Mouse (Mus musculus) lung, adult 2 months (tissue): ENCODE measurements around the gene Defa28. TPM values are rescaled to one million over a fixed set of nuclear protein-coding genes. Genes with fewer than 3 reads are reported as not detected.
"Not testable (repeated sequence)": the region's sequence is repeated elsewhere in the genome, so short reads cannot be mapped to it uniquely, and the experiment has no call there.

Source experiments
- DNase-seq: peaks from one replicate; pipeline ENCODE4 v3.0.0; 2022
- H3K4me1 ChIP-seq: fragments of 200-500 bp; 2 replicates; pipeline ENCODE4 v1.6.1; 2011; ENCODE audit warnings: low read length; ENCODE audit not compliant: control insufficient read depth, insufficient read depth
- H3K4me3 ChIP-seq: fragments of 200-500 bp; replicated peaks from 2 replicates; pipeline ENCODE3; 2011; ENCODE audit warnings: low read depth, mild to moderate bottlenecking, control low read depth, low read length; ENCODE audit errors: extremely low read depth
- WGBS: fragments of 180-500 bp; shearing (Covaris S2); methylation state at CpG from one replicate; pipeline ENCODE4 v1.1.7; 2018; 5-methylcytosine and 5-hydroxymethylcytosine counted together
- polyA plus RNA-seq: library from polyadenylated mRNA; depleted of rRNA; stranded (reverse); fragments of >200 nt; gene quantifications from 2 replicates; pipeline ENCODE4 v1.2.3, GENCODE M21; 2012; rRNA removed

Defa28 gene
- not detected in 2 replicates for polyA plus RNA-seq

DNA sequence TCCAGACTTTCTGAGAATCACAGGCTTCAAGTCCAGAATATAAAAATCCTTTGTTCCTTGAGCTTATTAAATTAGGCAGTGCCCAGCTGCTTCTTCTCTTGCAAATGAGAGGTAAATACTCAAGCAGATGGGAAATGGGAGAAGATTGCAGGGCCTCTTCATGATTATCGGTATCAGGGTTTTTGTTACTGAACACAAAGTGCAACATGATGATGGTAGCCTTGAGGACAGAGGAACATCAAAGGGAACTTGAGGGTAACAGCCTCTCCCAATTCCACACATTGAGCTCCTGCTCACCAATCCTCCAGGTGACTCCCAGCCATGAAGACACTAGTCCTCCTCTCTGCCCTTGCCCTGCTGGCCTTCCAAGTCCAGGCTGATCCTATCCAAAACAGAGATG lies at the start of gene Defa28:
TSS of gene Defa28 (plus strand) at position 301 of the 400 bp plus-strand sequence.
- H3K4me3 ChIP-seq, H3K4me1 ChIP-seq, DNase-seq: not testable (repeated sequence)
- WGBS: no CpG with 5 or more reads among the region's 1 CpGs

DNA sequence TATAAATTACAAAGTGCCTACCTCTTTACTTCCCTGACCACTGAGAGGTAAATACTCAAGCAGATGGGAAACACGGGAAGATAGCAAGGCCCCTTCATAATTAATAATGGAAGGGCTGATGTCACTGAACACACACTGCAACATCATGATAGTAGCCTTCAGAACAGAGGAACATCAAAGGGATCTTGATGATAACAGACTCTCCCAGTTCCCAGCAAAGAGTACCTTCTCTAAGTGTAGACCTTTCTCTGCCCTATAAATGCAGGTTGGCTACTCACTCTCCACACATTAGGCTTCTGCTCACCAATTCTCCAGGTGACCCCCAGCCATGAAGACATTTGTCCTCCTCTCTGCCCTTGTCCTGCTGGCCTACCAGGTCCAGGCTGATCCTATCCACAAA lies 17.7 kb upstream of the Defa28 start, which contains the start of gene Defa37:
TSS of gene Defa37 (plus strand) at position 301 of the 400 bp plus-strand sequence.
- not testable (repeated sequence) for H3K4me1 ChIP-seq, DNase-seq, H3K4me3 ChIP-seq
- WGBS: no CpG with 5 or more reads among the region's 1 CpGs

DNA sequence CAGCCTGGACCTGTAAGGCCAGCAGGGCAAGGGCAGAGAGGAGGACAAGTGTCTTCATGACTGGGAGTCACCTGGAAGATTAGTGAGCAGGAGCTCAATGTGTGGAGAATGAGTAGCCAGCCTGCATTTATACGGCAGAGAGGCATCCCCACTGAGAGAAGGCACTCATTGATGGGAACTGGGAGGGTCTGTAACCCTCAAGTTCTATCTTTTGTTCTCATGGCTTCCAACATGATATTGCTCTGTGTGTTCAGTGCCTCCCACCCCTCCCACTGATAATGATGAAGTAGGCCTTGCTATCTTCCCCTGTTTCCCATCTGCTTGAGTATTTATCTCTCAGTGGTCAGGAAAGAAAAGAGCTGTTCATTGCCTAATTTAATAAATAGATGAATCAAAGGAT lies 11.6 kb downstream of the Defa28 start, which contains the start of gene Gm7861:
TSS of gene Gm7861 (minus strand) at position 101 of the 400 bp plus-strand sequence.
- not testable (repeated sequence) for H3K4me3 ChIP-seq, H3K4me1 ChIP-seq, DNase-seq
- WGBS: no CpG with 5 or more reads among the region's 1 CpGs

DNA sequence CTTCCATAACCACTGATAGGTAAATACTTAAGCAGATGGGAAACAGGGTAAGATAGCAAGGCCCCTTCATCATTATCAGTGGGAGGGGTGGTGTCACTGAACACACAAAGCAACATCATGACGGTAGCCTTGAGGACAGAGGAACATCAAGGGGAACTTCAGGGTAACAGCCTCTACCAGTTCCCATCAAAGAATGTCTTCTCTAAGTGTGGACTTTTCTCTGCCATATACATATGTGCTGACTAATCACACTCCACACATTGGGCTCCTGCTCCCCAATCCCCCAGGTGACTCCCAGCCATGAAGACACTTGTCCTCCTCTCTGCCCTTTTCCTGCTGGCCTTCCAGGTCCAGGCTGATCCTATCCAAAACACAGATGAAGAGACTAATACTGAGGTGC lies 35.1 kb downstream of the Defa28 start, which contains the start of gene Defa26:
TSS of gene Defa26 (plus strand) at position 301 of the 400 bp plus-strand sequence.
- not testable (repeated sequence) for DNase-seq, H3K4me1 ChIP-seq, H3K4me3 ChIP-seq
- WGBS: 100% methylated on average over 1 of the region's 1 CpGs

Other genes with a start within 250 kb of the Defa28 start
- gene Defa2, start 204.5 kb upstream of the Defa28 start, polyA plus RNA-seq: 0.58 TPM in 1 of 2 replicates, not detected in the other
- not detected in 2 replicates for gene Defa33, start 191.2 kb upstream of the Defa28 start, polyA plus RNA-seq
- gene Defa36, start 155.6 kb upstream of the Defa28 start, polyA plus RNA-seq: not detected in 2 replicates
- not detected in 2 replicates for gene Gm7849, start 126.4 kb upstream of the Defa28 start, polyA plus RNA-seq
- gene Defa20, start 73.7 kb upstream of the Defa28 start, polyA plus RNA-seq: not detected in 2 replicates
- gene Defa32, start 54.0 kb upstream of the Defa28 start, polyA plus RNA-seq: not detected in 2 replicates
- gene Defa37, start 17.6 kb upstream of the Defa28 start, polyA plus RNA-seq: not detected in 2 replicates
- gene Gm7861, start 11.5 kb downstream of the Defa28 start, polyA plus RNA-seq: not detected in 2 replicates
- not detected in 2 replicates for gene Defa26, start 35.2 kb downstream of the Defa28 start, polyA plus RNA-seq
- not detected in 2 replicates for gene Defa17, start 72.8 kb downstream of the Defa28 start, polyA plus RNA-seq
- gene Defa34, start 82.8 kb downstream of the Defa28 start, polyA plus RNA-seq: not detected in 2 replicates
- not detected in 2 replicates for gene AY761184, start 120.6 kb downstream of the Defa28 start, polyA plus RNA-seq
- 0.45 TPM in 1 of 2 replicates, not detected in the other for gene Defa24, start 151.5 kb downstream of the Defa28 start, polyA plus RNA-seq
- gene Defb50, start 240.5 kb downstream of the Defa28 start, polyA plus RNA-seq: not detected in 2 replicates